Mouse (Mus musculus): Measurements from ENCODE around the gene Agmat.

DNA sequence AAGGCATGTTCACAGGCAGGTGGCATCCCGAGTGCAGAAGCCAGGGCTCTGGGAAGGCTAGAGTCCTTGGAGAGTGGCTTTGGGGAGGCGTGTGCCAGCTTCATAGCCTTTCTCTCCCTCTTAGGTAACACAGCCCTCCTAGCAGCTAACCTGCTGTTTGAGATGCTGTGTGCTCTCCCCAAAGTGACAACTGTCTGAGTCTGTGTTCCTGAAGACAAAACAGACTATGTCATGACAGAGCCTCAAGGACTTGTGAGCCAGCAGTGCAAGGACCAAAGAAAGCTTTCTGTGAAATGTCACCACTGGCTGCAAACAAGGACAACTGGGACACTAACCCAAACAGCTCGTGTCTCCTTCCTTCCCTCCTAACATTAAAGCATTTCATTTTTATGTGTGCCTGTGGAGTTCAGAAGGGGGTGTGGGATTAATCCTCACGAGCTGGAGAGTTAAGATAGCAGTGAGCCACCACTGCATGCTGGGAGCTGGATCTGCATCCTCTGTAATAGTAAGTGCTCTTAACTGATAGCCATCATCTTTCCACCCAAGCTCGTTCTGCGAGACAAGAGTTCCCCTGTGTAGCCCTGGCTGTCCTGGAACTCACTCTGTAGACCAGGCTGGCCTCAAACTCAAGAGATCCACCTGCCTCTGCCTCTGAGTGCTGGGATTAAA, 12.5 kb downstream of the Agmat start:
- TF ChIP-seq CTCF (IDR thresholded peaks at IDR 0.05; ENCODE audit: low read depth) (no peak), EP300 (IDR thresholded peaks at IDR 0.05; ENCODE audit: low read depth) (peak; percentile 76)
